Mouse (Mus musculus) spleen, adult 18-20 months (tissue): Measurements from ENCODE around the gene Nprl2.
A peak's percentile ranks its signal among the peaks of the same experiment; 100 is the strongest.

Source experiments
- DNase-seq, 2 experiments: peaks; one replicate each; pipeline ENCODE4 v3.0.0; 2022; ENCODE audit warnings: mixed read lengths in 2 of 2

Gene Nprl2

GRCm38 (mm10) chr9:107578587-107578986 lies 36.6 kb downstream of the Nprl2 start, which contains the start of gene Naa80:
Naa80 (plus strand) TSS chr9:107578887.
- DNase-seq = no peak

- DNase-seq = no peak
These were observed 37.2 kb downstream of the Nprl2 start for GRCm38 (mm10) chr9:107579023-107579900.

- DNase-seq = peak; percentile 68 to 72
These were observed 38.7 kb downstream of the Nprl2 start, which contains the start of gene Hyal3 for GRCm38 (mm10) chr9:107580501-107581317. Hyal3 (plus strand) TSS chr9:107580818.

GRCm38 (mm10) chr9:107581584-107581983 lies 39.6 kb downstream of the Nprl2 start:
- no peak for DNase-seq

DNA sequence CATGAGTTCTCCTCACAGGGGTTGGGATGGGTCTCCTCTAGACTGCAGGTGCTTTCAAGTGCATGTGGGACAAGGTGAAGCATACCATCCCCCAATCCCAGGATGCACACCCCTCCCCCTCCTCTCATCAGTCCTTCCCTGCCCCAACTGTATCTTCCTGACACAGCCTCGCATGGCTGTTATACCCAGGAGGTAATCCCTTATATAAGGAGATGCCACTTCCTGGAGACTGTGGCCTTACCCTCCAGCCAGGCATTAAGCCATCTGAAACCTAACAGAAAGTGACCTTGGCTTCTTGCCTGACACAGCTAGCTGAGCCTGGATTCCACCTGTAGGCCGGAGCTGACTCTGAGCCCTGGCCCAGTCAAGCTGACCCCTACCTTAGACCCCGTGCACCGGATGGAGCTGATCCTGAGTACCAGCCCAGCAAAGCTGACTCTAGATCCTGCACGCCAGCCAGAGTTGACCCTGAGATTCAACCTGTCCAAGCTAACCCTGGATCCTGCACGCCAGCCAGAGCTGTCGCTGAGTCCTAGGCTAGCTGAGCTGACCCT lies 40.6 kb downstream of the Nprl2 start:
- no peak for DNase-seq

- DNase-seq = no peak
These were observed 41.1 kb downstream of the Nprl2 start for GRCm38 (mm10) chr9:107583174-107583573.

DNA sequence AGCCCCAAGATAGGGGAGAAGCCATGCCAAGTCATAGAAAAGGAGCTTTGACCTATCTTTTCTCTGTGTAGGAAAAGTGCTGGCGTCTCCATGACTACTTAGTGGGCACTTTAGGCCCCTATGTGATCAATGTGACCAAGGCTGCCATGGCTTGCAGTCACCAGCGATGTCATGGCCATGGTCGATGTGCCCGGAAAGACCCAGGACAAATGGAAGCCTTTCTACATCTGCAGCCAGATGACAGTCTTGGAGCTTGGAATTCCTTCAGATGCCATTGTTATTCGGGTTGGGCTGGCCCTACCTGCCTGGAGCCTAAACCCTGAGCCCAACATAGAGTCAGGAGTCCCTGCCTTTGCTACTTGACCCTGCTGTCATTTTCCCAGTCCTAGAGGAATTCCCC lies 44.5 kb downstream of the Nprl2 start:
- no peak for DNase-seq

GRCm38 (mm10) chr9:107586974-107587832 lies 45.2 kb downstream of the Nprl2 start, which contains the start of gene Ifrd2:
Ifrd2 (plus strand) TSS chr9:107587642.
- DNase-seq = peak; percentile 96

DNA sequence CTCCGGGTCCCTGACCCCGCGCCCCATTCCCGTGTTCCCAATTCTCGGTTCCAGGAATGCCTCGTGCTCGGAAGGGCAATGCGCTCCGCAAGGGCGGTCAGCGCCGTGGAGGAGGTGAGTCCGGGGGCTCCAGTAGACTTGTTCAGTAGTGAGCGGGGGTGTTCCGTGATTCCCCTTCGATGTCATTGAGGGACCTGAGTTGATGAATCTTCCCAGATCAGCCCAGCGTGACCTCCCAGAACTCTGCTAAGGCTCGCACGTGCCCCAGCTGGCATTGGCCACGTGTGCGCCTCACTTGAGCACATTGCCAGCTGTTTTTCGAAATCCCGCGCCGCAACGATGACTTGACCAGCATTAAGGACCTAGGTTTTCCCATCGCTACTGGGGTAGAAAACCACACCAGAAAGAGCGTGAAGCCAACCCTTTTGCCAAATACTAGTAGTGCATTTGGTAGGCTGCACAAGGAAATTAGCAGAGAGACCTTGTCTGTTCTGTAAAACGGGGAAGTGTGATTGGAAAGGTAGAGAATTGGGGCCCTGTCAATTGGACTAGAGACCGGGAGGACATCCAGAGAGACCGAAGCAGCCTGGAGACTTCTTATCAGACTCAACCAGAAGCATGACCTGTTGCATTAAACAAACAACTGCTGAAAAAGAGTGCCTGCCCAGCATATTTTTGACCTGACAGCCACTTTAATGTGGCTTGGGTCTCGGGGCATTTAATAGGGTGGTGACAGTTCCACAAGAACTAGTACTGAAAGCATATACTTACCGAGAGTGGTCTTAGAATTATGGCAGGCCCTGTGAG lies 46.0 kb downstream of the Nprl2 start:
- DNase-seq = no peak

GRCm38 (mm10) chr9:107590058-107590772 lies 48.2 kb downstream of the Nprl2 start:
- no peak for DNase-seq

DNA sequence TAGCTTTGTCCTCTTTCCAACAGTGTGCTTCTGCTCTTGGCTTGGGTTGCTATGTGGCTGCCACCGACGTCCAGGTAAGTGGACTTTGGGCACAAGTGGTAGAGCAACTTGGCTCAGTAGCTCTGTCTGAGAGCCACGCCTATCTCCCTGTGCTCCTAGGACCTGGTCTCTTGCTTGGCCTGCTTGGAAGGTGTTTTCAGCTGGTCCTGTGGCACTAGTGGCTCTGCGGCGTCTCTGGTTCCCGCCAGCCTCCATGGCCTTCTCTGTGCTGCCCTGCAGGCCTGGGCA lies 48.7 kb downstream of the Nprl2 start:
- no peak for DNase-seq

GRCm38 (mm10) chr9:107593101-107593976 lies 51.3 kb downstream of the Nprl2 start:
- no peak for DNase-seq

- DNase-seq = no peak
These were observed 52.4 kb downstream of the Nprl2 start for GRCm38 (mm10) chr9:107594281-107595062.
